Mouse (Mus musculus) ES-Bruce4 (cell line): ENCODE measurements around the gene Hnrnpa2b1.

ENCODE experiments used
- CTCF ChIP-seq: IDR thresholded peaks from one replicate; pipeline ENCODE4 v1.8.1; 2011; ENCODE audit warnings: low read depth, low read length
- POLR2A ChIP-seq: IDR thresholded peaks from one replicate; pipeline ENCODE4 v1.8.1; 2011; ENCODE audit warnings: low read length; ENCODE audit not compliant: insufficient read depth

DNA sequence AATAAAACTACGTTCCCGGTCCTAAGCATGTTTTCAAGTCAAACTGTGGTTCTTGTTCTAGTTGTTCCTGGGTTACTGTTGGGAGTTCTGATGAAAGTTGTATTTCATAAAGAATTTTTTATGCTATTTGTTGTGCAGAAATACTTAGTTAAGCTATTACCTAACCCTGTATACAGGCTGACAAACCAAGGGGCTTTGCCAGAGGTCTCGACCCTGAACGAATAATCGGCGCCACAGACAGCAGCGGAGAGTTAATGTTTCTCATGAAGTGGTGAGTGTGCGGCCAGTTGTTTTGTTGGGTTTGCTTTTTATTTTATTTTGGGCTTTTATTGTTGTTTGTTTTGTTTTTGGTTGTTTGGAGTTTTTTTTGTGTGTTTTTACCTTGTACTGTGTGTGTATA, 11.9 kb upstream of the Hnrnpa2b1 start:
- TF ChIP-seq CTCF = no peak
- no peak for TF ChIP-seq POLR2A
